Mouse (Mus musculus): ENCODE measurements around the gene Dtx3.
"Not testable (repeated sequence)": the region's sequence is repeated elsewhere in the genome, so short reads cannot be mapped to it uniquely, and the experiment has no call there.

The Dtx3 gene

DNA sequence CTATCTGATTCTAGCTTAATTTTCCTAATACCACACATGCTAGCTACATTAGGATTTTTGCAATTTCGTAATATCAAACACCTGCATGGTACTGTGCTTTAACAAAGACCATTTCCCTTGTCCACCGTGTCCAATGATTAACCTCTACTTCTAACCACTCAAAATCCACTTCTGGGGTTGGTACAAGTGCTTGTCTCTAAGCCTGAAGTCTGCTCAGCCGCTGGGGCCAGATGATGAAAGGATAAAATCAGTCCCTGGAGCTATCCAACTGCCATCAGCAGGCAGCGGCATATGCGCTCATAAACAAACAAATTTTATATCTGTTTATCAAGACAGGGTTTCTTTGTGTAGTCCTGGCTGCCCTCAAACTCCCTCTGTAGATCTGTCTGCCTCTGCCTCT is 9.1 kb upstream of the Dtx3 start:
- no peak for DNase-seq (ENCODE audit: low spot score)

DNA sequence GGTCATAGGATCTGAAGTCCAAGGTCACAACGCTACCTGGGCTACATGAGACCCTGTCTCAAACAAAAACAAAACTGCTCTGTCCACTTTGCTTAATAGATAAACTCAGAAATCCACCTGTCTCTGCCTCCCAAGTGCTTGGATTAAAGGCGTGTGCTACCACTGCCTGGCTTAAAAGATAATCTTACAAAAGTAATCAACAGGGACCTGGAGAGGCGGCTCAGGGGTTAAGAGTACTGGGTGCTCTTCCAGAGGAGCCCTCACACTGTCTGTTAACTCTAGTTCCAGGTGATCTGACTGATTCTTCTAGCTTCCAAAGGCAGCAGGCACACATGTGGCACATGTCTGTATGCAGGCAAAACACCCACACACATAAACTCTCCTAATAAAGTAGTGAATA is 7.6 kb upstream of the Dtx3 start:
- no peak for DNase-seq (ENCODE audit: low spot score)

DNA sequence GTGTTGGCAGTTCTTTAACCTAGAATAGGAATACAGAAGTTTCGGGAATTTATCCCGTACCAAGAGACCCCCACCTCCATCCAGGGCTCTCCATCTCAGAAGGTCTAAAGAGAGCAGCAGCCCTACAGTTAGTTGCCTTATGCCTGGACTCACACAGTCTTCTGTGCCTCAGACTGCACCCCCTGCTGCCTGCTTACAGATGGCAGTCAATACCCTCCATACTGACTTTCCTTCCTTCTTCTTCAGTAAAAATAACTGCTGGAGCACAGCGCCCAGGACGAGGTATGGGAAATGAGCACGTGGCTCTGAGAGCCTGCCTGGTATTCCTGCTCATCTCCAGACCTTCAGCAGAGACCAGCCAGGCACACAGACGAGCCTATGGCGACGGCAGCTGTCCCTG is 4.8 kb upstream of the Dtx3 start:
- no peak for DNase-seq (ENCODE audit: low spot score)

GRCm38 (mm10) chr10:127199474-127199873 is 3.9 kb upstream of the Dtx3 start:
- no peak for DNase-seq (ENCODE audit: low spot score)

DNA sequence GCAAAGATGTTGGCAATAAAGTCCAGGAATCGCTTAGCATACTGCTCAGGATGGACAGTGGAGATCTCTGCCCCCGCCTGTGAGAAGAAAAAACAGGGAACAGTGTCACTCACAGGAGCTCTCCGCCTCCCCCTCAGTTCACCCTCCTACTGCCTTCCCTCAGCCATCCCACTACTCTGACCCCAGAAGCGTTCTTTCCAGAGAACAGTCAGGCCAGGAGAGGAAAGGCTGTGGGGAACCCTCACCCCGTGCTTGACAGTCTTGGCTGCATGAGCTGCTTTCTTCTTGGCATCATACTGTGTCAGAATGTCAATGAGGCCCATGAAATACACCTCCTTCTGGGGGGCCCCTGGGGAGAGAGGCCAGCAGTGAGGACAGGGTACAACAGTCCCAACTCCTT is 3.5 kb upstream of the Dtx3 start:
- DNase-seq (ENCODE audit: low spot score) = peak; percentile 43

DNA sequence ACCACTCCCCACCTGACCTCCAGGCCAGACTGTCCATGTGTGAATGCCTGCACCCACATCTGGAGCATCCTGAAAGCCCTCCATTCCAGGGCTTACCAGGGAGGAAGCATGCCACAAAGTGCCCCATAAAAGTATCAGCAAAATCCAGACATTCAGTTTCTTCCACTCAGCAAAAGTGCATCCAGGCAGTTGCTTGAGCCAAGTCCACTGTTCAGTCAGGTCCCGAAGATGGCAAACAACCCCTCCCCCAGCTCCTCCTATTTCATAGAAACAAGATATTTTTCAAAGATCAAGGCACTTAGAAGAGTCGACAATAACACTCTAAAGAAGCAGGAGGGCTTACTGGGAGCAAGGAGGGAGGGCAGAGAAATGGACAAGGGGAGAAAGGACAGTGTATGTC is 3.0 kb upstream of the Dtx3 start:
- DNase-seq (ENCODE audit: low spot score) = no peak

GRCm38 (mm10) chr10:127197505-127198110 is 2.1 kb upstream of the Dtx3 start:
- DNase-seq (ENCODE audit: low spot score) = no peak

DNA sequence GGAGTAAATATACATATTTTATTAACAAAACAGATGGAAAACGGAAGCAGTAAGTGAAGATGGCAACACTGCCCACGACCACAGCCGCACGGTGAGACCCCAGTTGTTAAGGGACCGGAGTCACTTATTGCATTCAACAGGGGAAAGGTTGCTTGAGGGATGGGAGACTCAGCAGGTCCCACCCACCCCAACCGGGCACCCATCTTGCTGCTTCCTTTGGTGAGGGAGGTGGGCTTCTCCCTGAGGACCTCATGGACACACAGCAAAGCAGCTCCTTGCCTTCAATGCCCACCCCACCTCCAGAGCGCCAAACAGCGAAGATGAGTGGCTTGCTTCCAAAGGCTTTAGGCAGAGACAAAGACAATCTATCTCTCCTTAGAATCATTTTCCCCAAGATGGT is 1.6 kb upstream of the Dtx3 start:
- no peak for DNase-seq (ENCODE audit: low spot score)

- DNase-seq (ENCODE audit: low spot score) = peak; percentile 83
These were observed 864 bp upstream of the Dtx3 start for GRCm38 (mm10) chr10:127196392-127196791.

- DNase-seq (ENCODE audit: low spot score) = peak; percentile 81
These were observed 850 bp downstream of the Dtx3 start for GRCm38 (mm10) chr10:127194428-127195327.

DNA sequence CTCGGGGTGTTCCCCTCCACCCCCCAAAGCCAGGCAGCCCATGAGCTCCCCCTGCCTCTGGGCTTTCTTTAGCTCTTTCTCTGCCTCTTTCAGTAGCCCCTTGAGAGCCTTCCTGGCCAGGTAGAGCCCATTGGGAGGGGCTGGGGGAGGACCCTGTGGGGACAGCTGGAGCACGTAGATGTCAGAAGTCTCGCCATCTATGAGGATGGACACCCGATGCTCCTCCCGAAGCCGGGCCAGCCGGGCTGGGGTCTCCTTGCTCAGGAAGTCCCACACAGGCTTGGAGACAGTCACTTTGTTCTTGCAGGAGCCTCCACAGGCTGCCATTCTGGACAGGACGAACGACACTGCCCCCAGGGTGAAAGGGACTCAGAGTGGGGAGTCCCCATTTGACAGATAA is 2.5 kb downstream of the Dtx3 start:
- DNase-seq (ENCODE audit: low spot score) = no peak

- DNase-seq (ENCODE audit: low spot score) = not testable (repeated sequence)
These were observed 3.5 kb downstream of the Dtx3 start for GRCm38 (mm10) chr10:127192057-127192328.

DNA sequence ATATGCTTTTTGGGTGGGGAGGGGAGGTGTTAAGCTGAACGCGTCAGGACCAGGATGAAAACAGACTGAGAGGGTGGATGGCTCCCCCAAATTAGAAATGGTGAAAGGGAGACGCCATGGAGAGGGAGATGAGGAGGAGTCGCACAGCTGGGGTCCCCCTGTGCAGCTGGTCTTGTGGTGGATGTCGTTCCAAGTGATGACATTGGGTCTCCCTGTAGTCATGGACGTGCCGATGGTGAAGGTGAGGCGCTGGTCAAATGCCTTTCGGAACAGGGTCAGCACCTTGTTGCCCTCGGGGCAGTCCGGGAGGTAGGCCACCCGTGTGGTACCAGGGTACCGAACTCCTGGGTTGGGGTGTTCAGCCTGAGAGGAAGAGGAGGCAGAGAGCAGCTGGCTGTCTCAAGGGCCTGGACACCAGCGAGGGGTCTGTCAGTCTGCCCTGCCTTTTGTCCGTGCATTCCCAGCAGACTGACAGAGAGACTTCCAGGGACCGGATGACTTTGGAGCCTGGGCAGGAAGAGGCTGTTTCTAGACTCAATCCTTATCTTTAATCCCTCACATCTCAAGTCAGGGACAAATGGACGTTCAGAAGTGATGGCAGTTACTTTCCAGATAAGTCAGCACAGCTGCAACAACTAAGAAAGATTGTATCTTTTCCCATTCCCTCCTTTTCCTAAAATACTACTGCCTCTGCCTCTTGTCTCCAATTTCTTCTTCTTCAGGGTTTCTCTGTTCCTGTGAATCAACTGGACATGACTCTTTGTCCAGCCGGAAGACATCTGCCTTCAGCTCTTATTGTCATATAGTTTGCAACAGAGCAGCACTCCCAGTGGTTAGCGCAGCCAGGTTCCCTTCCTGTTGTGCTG is 4.1 kb downstream of the Dtx3 start:
- no peak for DNase-seq (ENCODE audit: low spot score)

GRCm38 (mm10) chr10:127190398-127191190 is 4.9 kb downstream of the Dtx3 start:
- no peak for DNase-seq (ENCODE audit: low spot score)

DNA sequence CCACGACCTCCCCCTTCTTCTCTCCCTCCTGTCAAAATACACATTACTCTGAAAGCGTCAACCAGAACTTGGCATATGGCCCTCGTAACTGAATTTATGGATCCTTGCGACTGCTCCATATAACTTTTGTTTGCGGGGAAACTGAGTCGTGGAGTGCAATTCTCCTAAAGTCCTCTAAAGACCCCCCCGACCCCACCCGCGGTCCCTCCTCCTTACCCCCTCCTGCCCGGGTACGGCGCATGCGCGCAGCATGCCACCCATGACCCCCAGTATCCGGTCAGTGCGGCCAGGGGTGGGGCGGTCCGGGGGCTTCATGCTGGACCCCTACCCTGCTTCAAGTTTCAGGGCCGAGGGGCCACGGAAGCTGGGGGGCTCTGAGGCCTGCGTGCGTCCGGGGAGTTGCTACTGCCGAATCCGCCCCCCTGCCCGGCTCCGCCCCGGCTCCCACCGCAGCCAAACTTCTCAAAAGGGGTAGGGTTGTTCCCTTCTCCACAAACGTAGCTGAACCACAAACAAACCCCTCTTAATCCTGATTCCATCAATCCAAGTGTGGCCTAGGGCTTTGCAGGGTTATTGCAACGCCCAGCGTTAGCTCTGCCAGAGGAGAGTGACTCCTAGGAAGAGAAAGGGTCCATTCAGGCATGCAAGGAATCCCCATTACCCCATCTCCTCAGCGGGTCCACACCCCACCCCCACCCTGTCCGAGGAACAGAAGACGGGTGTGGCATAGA is 5.7 kb downstream of the Dtx3 start, which contains the start of gene Arhgef25:
Gene Arhgef25 (minus strand): TSS at position 433 of the 731 bp plus-strand sequence.
- DNase-seq (ENCODE audit: low spot score) = peak; percentile 37

- DNase-seq (ENCODE audit: low spot score) = peak; percentile 28
These were observed 6.3 kb downstream of the Dtx3 start for GRCm38 (mm10) chr10:127189116-127189650.

DNA sequence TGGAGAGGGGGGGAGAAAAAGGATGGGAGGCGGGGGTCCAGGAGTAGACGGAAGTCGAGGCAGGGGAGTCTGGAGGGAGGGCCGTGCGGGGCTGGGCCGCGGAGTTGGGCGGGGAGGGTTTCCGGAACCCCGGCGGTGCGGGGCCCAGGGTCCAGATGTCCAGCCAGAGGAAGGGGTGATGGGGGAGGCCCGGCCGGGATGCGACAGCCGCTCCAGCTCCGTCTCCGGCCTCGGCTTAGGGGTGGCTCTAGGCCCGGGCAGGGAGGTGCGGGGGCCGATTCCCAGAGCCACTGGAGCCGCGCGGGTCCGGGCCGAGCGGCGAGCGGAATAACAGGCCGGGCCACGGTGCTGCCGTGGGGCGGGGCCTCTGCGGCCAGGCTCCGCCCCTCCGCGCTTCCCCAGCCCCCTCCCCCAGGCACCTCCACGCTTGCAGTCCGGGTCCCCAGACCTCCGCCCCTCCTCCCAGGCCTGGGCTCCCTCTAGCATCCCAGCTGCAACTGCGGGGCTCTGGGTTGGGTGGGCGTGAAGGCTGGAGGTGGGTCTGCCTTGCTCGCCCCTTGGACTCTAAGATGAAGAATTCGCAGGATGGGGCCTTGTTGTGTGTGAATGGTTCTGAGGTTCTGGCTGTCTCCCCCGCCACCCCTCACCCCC is 6.9 kb downstream of the Dtx3 start:
- DNase-seq (ENCODE audit: low spot score) = peak; percentile 63

- no peak for DNase-seq (ENCODE audit: low spot score)
These were observed 7.5 kb downstream of the Dtx3 start for GRCm38 (mm10) chr10:127188079-127188453.

DNA sequence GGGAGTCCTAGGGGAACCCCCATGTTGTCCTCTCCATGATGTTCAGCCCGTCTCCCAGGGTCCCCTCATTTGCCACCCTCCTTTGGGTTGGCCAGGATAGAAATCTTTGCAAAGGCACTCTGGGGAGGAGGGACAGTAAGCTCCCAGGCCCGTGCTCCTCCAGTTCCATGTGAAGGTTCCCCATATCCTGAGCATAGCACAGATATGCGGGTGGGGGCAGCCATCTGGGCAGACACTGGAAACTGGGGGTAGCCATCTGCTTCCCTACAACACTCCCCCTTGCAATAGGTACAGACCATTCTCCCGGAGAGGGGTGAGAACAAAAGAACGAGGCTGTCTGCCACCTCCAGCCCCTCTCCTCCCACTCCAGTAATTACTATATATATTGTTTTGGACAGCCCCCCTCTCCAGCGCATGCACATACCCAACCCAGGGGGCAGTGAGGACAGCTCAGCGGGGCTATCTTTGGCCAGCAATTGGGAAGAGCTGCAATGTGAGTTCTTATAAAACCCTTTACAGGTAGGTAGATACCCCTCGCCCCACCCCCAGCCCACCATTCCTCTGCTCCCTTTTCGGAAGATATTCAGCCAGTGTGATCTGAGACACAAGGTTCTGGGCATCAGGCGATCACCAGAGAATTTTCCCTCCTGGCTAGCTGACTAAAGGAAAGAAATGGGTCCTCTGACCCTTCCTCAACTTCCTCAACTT is 8.0 kb downstream of the Dtx3 start:
- DNase-seq (ENCODE audit: low spot score) = no peak

DNA sequence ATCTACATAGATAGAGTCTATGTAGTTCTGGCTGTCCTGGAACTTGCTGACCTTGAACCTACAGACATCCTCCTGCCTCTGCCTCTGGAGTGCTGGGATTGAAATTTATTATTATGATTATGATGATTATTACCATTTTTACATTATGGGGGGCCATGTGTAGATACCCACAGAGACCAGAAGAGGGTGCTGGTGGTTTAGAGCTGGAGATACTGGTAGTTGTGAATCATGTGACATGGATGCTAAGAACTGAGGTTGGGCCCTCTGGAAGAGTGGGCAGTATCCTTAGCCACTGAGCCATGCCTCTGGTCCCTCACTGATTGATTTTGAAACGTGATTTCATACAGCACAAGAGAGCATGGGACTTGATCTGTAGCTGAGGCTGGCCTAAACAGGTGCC is 9.1 kb downstream of the Dtx3 start:
- DNase-seq (ENCODE audit: low spot score) = no peak
